Mouse (Mus musculus) thymus, postnatal 14 days (tissue): ENCODE measurements around the gene Gm4177.
"Not testable (repeated sequence)": the region's sequence is repeated elsewhere in the genome, so short reads cannot be mapped to it uniquely, and the experiment has no call there.

Experiments
- DNase-seq: peaks from one replicate; pipeline ENCODE4 v3.0.0; 2021

Gm4177 gene

GRCm38 (mm10) chr7:21796628-21797027 lies at the start of gene Gm4177:
TSS of gene Gm4177 (minus strand) at chr7:21796728.
- not testable (repeated sequence) for DNase-seq

- DNase-seq: not testable (repeated sequence)
These were observed 47.6 kb upstream of the Gm4177 start, which contains the start of gene Gm5725 for GRCm38 (mm10) chr7:21844167-21844566. TSS of gene Gm5725 (minus strand) at chr7:21844267.

- DNase-seq: not testable (repeated sequence)
These were observed 35.5 kb upstream of the Gm4177 start, which contains the start of gene Vmn1r135 for GRCm38 (mm10) chr7:21832051-21832450. TSS of gene Vmn1r135 (plus strand) at chr7:21832351.

GRCm38 (mm10) chr7:21761375-21761774 lies 35.2 kb downstream of the Gm4177 start, which contains the start of gene Gm4175:
TSS of gene Gm4175 (minus strand) at chr7:21761475.
- DNase-seq: not testable (repeated sequence)
